Mouse (Mus musculus) neural tube, embryonic 11.5 days (tissue): ENCODE measurements around the gene Rps26. TPM values are rescaled to one million over a fixed set of nuclear protein-coding genes. Genes with fewer than 3 reads are reported as not detected.
"Not testable (repeated sequence)": the region's sequence is repeated elsewhere in the genome, so short reads cannot be mapped to it uniquely, and the experiment has no call there.

ENCODE experiments used
- ATAC-seq: fragments of 200-750 bp; cut with Nextera tagmentation; 2 replicates; pipeline ENCODE4 v1.8.0; 2017; ENCODE audit warnings: moderate number of reproducible peaks, mild to moderate bottlenecking, moderate TSS enrichment, moderate library complexity; ENCODE audit not compliant: insufficient read depth, low FRiP score, low TSS enrichment
- DNase-seq: peaks from one replicate; pipeline ENCODE4 v3.0.0-alpha.2; 2015; ENCODE audit warnings: low spot score
- H3K27ac ChIP-seq: fragments of 300-500 bp; sonication (generic); 2 replicates; pipeline ENCODE4 v1.5.1; 2014; ENCODE audit warnings: low read depth, mild to moderate bottlenecking, low read length
- H3K27me3 ChIP-seq: fragments of 300-500 bp; sonication (generic); 2 replicates; pipeline ENCODE4 v1.6.1; 2014; ENCODE audit warnings: mild to moderate bottlenecking, low read length, mixed read lengths; ENCODE audit not compliant: control insufficient read depth, insufficient read depth
- H3K36me3 ChIP-seq: fragments of 300-500 bp; sonication (generic); 2 replicates; pipeline ENCODE4 v1.6.1; 2014; ENCODE audit warnings: mild to moderate bottlenecking, low read length, moderate library complexity, mixed read lengths; ENCODE audit not compliant: control insufficient read depth, insufficient read depth
- H3K4me1 ChIP-seq: fragments of 300-500 bp; sonication (generic); 2 replicates; pipeline ENCODE4 v1.6.1; 2014; ENCODE audit warnings: low read length, mixed read lengths; ENCODE audit not compliant: control insufficient read depth, insufficient read depth
- H3K4me2 ChIP-seq: fragments of 300-500 bp; sonication (generic); 2 replicates; pipeline ENCODE4 v1.6.1; 2014; ENCODE audit warnings: low read depth, mild to moderate bottlenecking, moderate library complexity
- H3K4me3 ChIP-seq: fragments of 300-500 bp; sonication (generic); 2 replicates; pipeline ENCODE4 v1.5.1; 2014; ENCODE audit warnings: low read depth, low read length
- H3K9ac ChIP-seq: fragments of 300-500 bp; sonication (generic); 2 replicates; pipeline ENCODE4 v1.6.1; 2014; ENCODE audit warnings: mild to moderate bottlenecking, low read length
- H3K9me3 ChIP-seq: fragments of 300-500 bp; sonication (generic); 2 replicates; pipeline ENCODE4 v1.6.1; 2016; ENCODE audit warnings: low read length; ENCODE audit not compliant: control insufficient read depth
- WGBS: fragments of 180-500 bp; shearing (Covaris S2); extraction: QIAGEN DNeasy Blood & Tissue Kit; methylation state at CpG from one replicate; pipeline ENCODE4 v1.1.7; 2014; 5-methylcytosine and 5-hydroxymethylcytosine counted together
- polyA plus RNA-seq: library from polyadenylated mRNA; unstranded; fragments of >200 nt; fragmentation: Nextera tagmentation; extraction: Ambion mirVana; gene quantifications from 2 replicates; pipeline ENCODE4 v1.2.1, GENCODE M21; 2014

Rps26 gene
- polyA plus RNA-seq, 1 experiment from 2014 or later, result 626 TPM

- Histone ChIP-seq H3K27me3 (no peaks in the 10 kb centered on the region), H3K9me3 (no peaks in the 10 kb centered on the region), H3K4me2 (no peak overlapping the region), H3K9ac (no peak overlapping the region), H3K4me1 (peaks cover 7% of the 10 kb centered on the region; the same call in 1 of the 2 replicates), H3K4me3 (no peak overlapping the region), H3K27ac (no peak overlapping the region), H3K36me3 (peaks cover 3% of the 10 kb centered on the region; the same call in 1 of the 2 replicates)
- ATAC-seq, result no peak
- WGBS, result 94% methylated on average over 13 of the region's 13 CpGs
- DNase-seq, result no peak
Measured at GRCm38 (mm10) chr10:128635697-128636096, 9.2 kb upstream of the Rps26 start.

DNA sequence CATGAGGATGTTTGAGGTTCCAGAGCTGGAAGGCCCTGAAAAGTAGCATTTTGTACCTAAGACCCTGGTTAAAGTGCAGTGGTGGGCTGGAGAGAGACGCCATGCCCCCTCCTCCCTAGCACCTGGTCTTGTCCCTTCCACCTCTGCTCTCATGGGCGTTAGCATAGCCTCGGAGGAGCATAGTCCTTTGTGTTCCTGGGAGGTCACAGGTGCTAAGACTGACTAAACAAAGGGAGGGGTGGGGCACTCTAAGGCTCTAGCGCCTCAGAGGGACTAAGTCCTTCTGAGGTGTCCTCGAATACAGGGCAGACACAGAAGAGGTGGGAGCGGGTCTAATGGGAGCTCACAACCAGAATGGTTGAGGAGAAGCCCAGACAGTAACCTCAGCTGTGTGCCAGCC lies 5.0 kb upstream of the Rps26 start:
- Histone ChIP-seq H3K36me3 (peaks cover 3% of the 10 kb centered on the region; the same call in 1 of the 2 replicates), H3K4me3 (no peak overlapping the region), H3K9ac (no peak overlapping the region), H3K27me3 (no peaks in the 10 kb centered on the region), H3K4me2 (no peak overlapping the region), H3K4me1 (no peaks in the 10 kb centered on the region; the same call in 1 of the 2 replicates), H3K27ac (no peak overlapping the region), H3K9me3 (no peaks in the 10 kb centered on the region)
- no peak for DNase-seq
- ATAC-seq, result no peak
- 23% methylated on average over 6 of the region's 6 CpGs for WGBS

DNA sequence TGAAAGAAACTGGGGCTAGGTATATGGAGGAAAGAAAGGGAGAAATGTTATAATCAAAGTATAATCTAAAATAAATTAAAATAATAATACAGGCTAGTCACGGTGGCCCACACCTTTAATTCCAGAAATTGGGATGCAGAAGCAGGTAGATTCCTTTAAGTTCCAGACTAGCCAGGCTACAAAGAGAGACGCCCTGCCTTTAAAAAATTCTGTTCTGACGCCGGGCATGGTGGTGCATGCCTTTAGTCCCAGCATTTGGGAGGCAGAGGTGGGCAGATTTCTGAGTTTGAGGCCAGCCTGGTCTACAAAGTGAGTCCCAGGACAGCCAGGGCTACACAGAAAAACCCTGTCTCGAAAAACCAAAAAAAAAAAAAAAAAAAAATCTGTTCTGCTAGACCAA lies 3.8 kb upstream of the Rps26 start:
- not testable (repeated sequence) for ATAC-seq, H3K9ac ChIP-seq, DNase-seq, H3K36me3 ChIP-seq, H3K4me1 ChIP-seq, H3K4me3 ChIP-seq, H3K9me3 ChIP-seq, H3K4me2 ChIP-seq, H3K27ac ChIP-seq, H3K27me3 ChIP-seq
- WGBS, result 82% methylated on average over 5 of the region's 5 CpGs

- H3K4me2 ChIP-seq, result no peak overlapping the region
- no peak for DNase-seq
- no peak overlapping the region for H3K9ac ChIP-seq
- no peaks in the 10 kb centered on the region for H3K9me3 ChIP-seq
- peaks cover 6% of the 10 kb centered on the region; the same call in 1 of the 2 replicates for H3K4me1 ChIP-seq
- no peak overlapping the region for H3K27ac ChIP-seq
- ATAC-seq, result no peak
- WGBS, result 72% methylated on average over 2 of the region's 2 CpGs
- H3K4me3 ChIP-seq, result no peak overlapping the region
- no peaks in the 10 kb centered on the region for H3K27me3 ChIP-seq
- 0 out of 2 replicates have a peak, but pooled peaks cover 2% of the 10 kb centered on the region for H3K36me3 ChIP-seq
Measured at GRCm38 (mm10) chr10:128629746-128630145, 3.2 kb upstream of the Rps26 start.

DNA sequence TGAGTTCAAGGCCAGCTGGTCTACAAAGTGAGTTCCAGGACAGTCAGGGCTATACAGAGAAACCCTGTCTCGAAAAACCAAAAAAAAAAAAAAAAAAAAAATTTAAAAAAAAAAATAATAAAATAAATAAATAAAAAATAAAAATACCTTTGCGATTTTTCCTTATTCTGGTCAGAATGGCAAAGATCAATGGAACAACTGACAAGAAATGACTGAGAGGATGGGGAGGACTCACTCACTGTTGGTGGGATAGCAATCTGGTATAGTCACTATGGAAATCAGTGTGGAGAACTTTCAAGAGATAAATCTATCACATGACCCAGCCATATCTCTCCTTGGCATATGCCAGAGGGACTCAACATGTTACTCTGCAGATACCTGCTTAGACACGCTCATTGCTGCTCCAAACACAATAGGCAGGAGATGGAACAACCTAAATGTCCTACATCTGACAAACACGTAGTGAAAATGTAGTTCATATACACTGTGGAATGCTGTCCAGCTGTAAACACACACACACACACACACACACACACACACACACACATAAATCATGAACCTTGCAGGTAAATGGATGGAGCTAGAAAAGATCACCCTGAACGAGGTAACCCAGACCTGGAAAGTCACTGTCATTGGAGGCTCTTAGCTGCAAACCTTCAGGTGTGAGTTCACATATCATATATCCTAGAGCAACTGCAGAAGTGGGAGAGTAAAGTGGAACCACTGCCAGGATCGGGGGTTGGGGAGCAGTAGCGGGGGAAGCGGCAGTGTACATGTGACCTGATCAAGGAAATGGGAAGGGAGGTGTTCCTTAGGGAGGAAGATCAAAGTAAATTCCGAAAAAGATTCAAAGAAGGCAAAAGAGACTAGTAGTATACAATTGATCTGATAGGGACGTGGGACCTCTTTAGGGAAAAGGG lies 1.1 kb upstream of the Rps26 start:
- Histone ChIP-seq H3K27me3 (no peaks in the 10 kb centered on the region), H3K9ac (no peak overlapping the region), H3K4me3 (no peak overlapping the region), H3K27ac (no peak overlapping the region), H3K4me2 (no peak overlapping the region), H3K9me3 (no peaks in the 10 kb centered on the region), H3K36me3 (peaks cover 12% of the 10 kb centered on the region), H3K4me1 (peaks cover 6% of the 10 kb centered on the region; the same call in 1 of the 2 replicates)
- ATAC-seq, result no peak
- DNase-seq, result no peak
- WGBS, result 87% methylated on average over 10 of the region's 10 CpGs

- DNase-seq, result no peak
- peak overlapping the region; percentile 96 for H3K4me2 ChIP-seq
- peak overlapping the region; percentile 84 for H3K4me3 ChIP-seq
- peaks cover 12% of the 10 kb centered on the region for H3K36me3 ChIP-seq
- peaks cover 6% of the 10 kb centered on the region; the same call in 1 of the 2 replicates for H3K4me1 ChIP-seq
- no peaks in the 10 kb centered on the region for H3K27me3 ChIP-seq
- H3K9me3 ChIP-seq, result no peaks in the 10 kb centered on the region
- H3K9ac ChIP-seq, result peak overlapping the region; percentile 90
- 52% methylated on average over 7 of the region's 7 CpGs for WGBS
- H3K27ac ChIP-seq, result no peak overlapping the region
- ATAC-seq, result no peak
Measured at GRCm38 (mm10) chr10:128625287-128625894, 1.2 kb downstream of the Rps26 start.

DNA sequence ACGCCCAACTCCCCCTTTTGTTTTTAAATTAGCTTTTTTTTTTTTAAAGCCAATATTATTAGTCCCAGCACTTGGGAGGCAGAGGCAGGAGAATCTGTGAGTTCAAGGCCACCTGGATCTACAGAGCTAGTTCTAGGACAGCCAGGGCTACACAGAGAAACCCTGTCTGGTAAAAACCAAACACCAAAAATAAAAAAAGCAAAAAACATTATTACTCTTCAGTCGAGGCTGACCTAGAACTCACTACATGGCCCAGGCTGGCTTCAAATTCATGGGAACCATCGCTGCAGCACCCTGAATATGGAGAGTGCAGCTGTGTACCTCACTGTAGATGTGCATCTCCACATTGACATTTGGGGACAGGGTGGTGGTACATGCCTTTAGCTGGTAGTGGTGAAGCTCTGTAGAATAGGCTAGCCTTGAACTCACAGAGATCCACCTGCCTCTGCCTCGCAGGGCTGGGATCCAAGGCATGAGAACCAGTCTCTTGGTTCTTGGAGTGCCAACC lies 3.4 kb downstream of the Rps26 start:
- H3K4me1 ChIP-seq, H3K4me3 ChIP-seq, ATAC-seq, DNase-seq, H3K9me3 ChIP-seq, H3K9ac ChIP-seq, H3K27me3 ChIP-seq, H3K27ac ChIP-seq, H3K4me2 ChIP-seq: not testable (repeated sequence)
- H3K36me3 ChIP-seq, result peaks cover 12% of the 10 kb centered on the region
- 77% methylated on average over 4 of the region's 4 CpGs for WGBS

DNA sequence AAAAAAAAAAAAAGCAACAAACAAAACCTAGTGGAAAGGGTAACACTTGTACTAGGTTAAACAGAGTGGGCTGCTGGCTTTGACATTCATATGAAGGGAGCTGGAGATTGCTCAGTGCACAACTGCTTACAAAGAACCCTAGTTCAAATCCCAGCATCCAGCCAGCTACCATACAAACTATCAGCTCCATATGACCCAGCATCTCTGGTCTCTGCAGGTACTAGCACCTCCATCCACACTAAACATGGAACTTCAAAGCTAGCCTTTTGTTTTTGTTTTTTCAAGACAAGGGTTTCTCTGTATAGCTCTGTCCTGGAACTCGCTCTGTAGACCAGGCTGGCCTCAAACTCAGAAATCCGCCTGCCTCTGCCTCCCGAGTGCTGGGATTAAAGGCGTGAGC lies 3.8 kb downstream of the Rps26 start:
- no peak overlapping the region for H3K4me2 ChIP-seq
- ATAC-seq (no peak), DNase-seq (no peak)
- H3K36me3 ChIP-seq, result peaks cover 12% of the 10 kb centered on the region
- H3K4me1 ChIP-seq, result peaks cover 6% of the 10 kb centered on the region; the same call in 1 of the 2 replicates
- no peaks in the 10 kb centered on the region for H3K27me3 ChIP-seq
- no peak overlapping the region for H3K4me3 ChIP-seq
- no peak overlapping the region for H3K9ac ChIP-seq
- H3K9me3 ChIP-seq, result no peaks in the 10 kb centered on the region
- 79% methylated on average over 4 of the region's 4 CpGs for WGBS
- H3K27ac ChIP-seq, result no peak overlapping the region
